Mouse (Mus musculus) lung, postnatal 0 days (tissue): ENCODE measurements around the gene Ccser1. TPM values are rescaled to one million over a fixed set of nuclear protein-coding genes. Genes with fewer than 3 reads are reported as not detected.

Experiments
- ATAC-seq: fragments of 200-750 bp; cut with Nextera tagmentation; 2 replicates; pipeline ENCODE4 v1.8.0; 2017; ENCODE audit warnings: moderate library complexity
- DNase-seq: peaks from one replicate; pipeline ENCODE4 v3.0.0-alpha.2; 2016; ENCODE audit warnings: low spot score
- H3K27ac ChIP-seq: fragments of 300-500 bp; sonication (generic); 2 replicates; pipeline ENCODE4 v1.5.1; 2014; ENCODE audit warnings: antibody characterized with exemption, mild to moderate bottlenecking, low read length, mixed read lengths
- H3K27me3 ChIP-seq: fragments of 300-500 bp; sonication (generic); replicated peaks from 2 replicates; pipeline ENCODE4 v1.6.1; 2014; ENCODE audit warnings: low read length, mixed read lengths; ENCODE audit not compliant: insufficient read depth
- H3K36me3 ChIP-seq: fragments of 300-500 bp; sonication (generic); 2 replicates; pipeline ENCODE4 v1.6.1; 2014; ENCODE audit warnings: low read length, mixed read lengths; ENCODE audit not compliant: insufficient read depth
- H3K4me1 ChIP-seq: fragments of 300-500 bp; sonication (generic); 2 replicates; pipeline ENCODE4 v1.6.1; 2014; ENCODE audit warnings: antibody characterized with exemption, low read depth, low read length, mixed read lengths; ENCODE audit not compliant: insufficient read depth
- H3K4me2 ChIP-seq: fragments of 300-500 bp; sonication (generic); replicated peaks from 2 replicates; pipeline ENCODE4 v1.6.1; 2014; ENCODE audit warnings: low read depth, mild to moderate bottlenecking, low read length, moderate library complexity, mixed read lengths
- H3K4me3 ChIP-seq: fragments of 300-500 bp; sonication (generic); 2 replicates; pipeline ENCODE4 v1.5.1; 2014; ENCODE audit warnings: low read depth, low read length
- H3K9ac ChIP-seq: fragments of 300-500 bp; sonication (generic); replicated peaks from 2 replicates; pipeline ENCODE4 v1.6.1; 2014; ENCODE audit warnings: low read depth, mild to moderate bottlenecking
- H3K9me3 ChIP-seq: fragments of 300-500 bp; sonication (generic); 2 replicates; pipeline ENCODE4 v1.6.1; 2016; ENCODE audit warnings: low read length, mixed read lengths
- CTCF ChIP-seq: IDR thresholded peaks from 2 replicates; pipeline ENCODE4 v1.5.1; 2016; ENCODE audit warnings: antibody characterized with exemption, mild to moderate bottlenecking
- EP300 ChIP-seq: IDR thresholded peaks from 2 replicates; pipeline ENCODE4 v1.6.1; 2016; ENCODE audit warnings: antibody characterized with exemption, mild to moderate bottlenecking, control low read depth
- WGBS: fragments of 180-500 bp; shearing (Covaris S2); extraction: QIAGEN DNeasy Blood & Tissue Kit; methylation state at CpG from one replicate; pipeline ENCODE4 v1.1.7; 2014; 5-methylcytosine and 5-hydroxymethylcytosine counted together
- polyA plus RNA-seq: library from polyadenylated mRNA; unstranded; fragments of >200 nt; fragmentation: Nextera tagmentation; extraction: Ambion mirVana; gene quantifications from 2 replicates; pipeline ENCODE4 v1.2.1, GENCODE M21; 2015

Ccser1 gene
- polyA plus RNA-seq, 1 experiment from 2014 or later: 7.5 TPM

DNA sequence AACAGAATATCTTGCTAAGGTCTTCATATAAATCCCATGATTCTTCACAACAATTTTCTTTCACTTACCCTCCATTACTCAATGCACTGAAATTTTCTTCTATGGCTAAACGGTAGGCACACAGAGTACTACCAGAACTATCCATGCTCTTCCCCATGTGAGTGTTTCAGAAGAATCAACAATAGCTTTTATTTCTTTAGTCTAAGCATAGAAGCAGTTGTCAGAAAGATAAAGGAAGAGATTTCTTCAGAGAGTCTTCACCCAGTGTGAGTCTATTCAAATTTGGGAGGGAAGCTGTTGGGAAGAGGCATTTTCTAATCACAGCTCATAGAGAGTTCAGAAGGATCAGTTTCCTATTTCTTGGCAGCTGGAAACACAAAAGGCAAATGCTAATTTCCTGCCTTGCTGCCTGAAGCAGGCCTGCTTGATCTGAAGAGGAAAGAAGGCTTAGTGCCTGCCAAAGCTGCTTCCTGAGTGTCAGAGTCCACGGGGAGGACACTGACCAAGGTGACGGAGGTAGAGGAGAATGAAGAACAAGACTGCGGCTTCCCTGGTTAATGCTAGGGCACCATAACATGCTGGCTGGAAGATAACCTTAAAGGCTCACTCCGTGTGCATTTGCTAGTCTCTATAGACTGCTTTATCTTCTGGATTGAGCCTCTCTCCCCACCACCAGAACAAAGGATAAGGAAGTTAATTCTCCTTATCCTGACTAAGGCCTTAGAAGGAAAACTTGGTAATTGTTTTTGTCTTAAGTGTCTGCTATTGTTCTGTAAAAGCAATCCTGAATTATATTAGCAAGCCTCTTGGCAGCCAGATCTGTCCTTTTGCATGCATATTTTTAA lies 251.0 kb downstream of the Ccser1 start:
- peaks cover 6% of the 10 kb centered on the region; the same call in 1 of the 2 replicates for H3K4me1 ChIP-seq
- H3K9me3 ChIP-seq: no peaks in the 10 kb centered on the region
- ATAC-seq: peak; percentile 38
- H3K4me2 ChIP-seq: no peak overlapping the region
- H3K36me3 ChIP-seq: no peaks in the 10 kb centered on the region
- 0 out of 2 replicates have a peak overlapping the region, but pooled peaks have one; percentile 3 for H3K27ac ChIP-seq
- no peak overlapping the region for H3K4me3 ChIP-seq
- 23% methylated on average over 5 of the region's 5 CpGs for WGBS
- peak; percentile 27 for DNase-seq
- no peak overlapping the region for H3K9ac ChIP-seq
- TF ChIP-seq EP300 (no peak), CTCF (no peak)
- H3K27me3 ChIP-seq: no peaks in the 10 kb centered on the region

DNA sequence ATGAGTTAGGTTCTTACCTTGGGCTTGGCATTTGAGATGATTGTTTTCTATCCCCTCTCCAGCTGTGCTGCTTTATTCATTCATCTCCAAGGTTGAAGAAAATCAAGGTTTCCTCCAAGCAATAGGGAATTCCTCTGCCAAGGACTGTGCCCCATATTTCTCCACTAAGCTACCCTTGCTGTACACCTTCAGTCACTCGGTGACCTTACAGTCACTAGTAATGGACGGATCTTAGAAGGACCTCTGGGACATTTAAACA lies 251.5 kb downstream of the Ccser1 start:
- no peak for TF ChIP-seq CTCF
- Histone ChIP-seq H3K9me3 (no peaks in the 10 kb centered on the region), H3K4me3 (no peak overlapping the region), H3K9ac (no peak overlapping the region), H3K27ac (no peak overlapping the region), H3K27me3 (no peaks in the 10 kb centered on the region), H3K4me1 (peaks cover 6% of the 10 kb centered on the region; the same call in 1 of the 2 replicates), H3K36me3 (no peaks in the 10 kb centered on the region), H3K4me2 (no peak overlapping the region)
- 77% methylated on average over 2 of the region's 2 CpGs for WGBS
- ATAC-seq: no peak
- no peak for DNase-seq

DNA sequence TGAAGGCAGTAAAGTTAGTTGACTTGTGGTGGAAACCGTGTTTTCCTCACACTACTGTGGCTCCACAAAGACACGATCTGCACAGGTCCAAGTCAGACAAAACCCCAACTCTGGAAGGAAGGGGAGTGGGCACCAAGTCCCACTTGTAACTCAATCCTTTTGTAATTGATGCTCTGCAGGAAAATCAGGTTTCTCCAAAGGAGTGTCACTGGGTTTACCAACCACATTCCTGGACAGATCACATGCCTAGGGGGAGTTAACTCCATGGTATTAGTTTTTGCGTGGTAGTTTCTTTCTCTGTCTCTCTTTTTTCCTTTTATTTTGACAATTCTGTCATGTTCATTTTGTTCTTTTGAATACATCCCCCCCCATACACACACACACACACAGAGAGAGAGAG lies 252.0 kb downstream of the Ccser1 start:
- Histone ChIP-seq H3K4me2 (no peak overlapping the region), H3K4me3 (no peak overlapping the region), H3K9ac (no peak overlapping the region), H3K9me3 (no peaks in the 10 kb centered on the region), H3K27ac (no peak overlapping the region), H3K27me3 (no peaks in the 10 kb centered on the region), H3K4me1 (peaks cover 6% of the 10 kb centered on the region; the same call in 1 of the 2 replicates), H3K36me3 (no peaks in the 10 kb centered on the region)
- TF ChIP-seq CTCF: no peak
- no peak for TF ChIP-seq EP300
- ATAC-seq (no peak), DNase-seq (no peak)
- WGBS: 63% methylated on average over 3 of the region's 3 CpGs

DNA sequence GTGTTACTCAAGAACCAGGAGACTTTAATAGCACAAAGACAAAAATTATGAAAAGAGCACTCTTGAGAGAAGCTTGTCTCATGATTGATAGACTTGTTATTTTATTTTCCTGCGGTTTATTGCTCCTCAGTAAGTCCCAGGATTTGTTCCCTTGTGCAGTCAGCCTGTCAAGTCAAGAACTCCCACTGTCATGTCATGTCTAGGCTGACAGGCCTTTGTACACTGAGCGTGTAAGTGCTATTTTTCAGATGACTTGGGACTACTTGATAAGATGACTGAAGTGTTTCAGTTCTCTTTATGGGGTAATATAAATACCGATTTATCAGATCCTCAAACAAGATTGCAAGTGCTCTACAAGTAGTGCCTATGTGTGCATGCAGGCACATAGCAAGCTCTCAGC lies 252.6 kb downstream of the Ccser1 start:
- TF ChIP-seq EP300 (no peak), CTCF (no peak)
- H3K27me3 ChIP-seq: no peaks in the 10 kb centered on the region
- H3K4me3 ChIP-seq: no peak overlapping the region
- no peak overlapping the region for H3K4me2 ChIP-seq
- H3K4me1 ChIP-seq: peaks cover 6% of the 10 kb centered on the region; the same call in 1 of the 2 replicates
- DNase-seq (no peak), ATAC-seq (no peak)
- no peaks in the 10 kb centered on the region for H3K36me3 ChIP-seq
- no peak overlapping the region for H3K9ac ChIP-seq
- H3K9me3 ChIP-seq: no peaks in the 10 kb centered on the region
- 43% methylated on average over 3 of the region's 3 CpGs for WGBS
- H3K27ac ChIP-seq: no peak overlapping the region

DNA sequence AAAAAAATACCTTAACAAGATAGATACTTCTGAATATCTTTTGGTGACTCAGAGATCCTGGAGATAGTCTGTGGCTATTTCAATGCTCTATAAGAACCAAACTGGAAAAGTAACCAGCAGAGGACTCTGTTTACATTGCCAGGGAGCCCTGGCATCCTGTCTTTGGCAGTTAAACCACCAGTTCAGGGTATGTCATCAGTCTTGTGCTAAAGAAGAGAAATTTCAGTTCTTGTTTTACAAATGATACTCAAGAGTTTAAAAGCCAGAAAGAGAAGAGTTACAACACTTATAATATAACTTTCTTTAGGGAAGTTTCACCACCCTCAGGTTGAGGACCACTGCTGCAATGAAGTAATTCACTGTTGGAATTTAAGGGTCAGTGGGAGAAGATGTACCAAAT lies 258.0 kb downstream of the Ccser1 start:
- Histone ChIP-seq H3K9ac (no peak overlapping the region), H3K27ac (no peak overlapping the region), H3K9me3 (no peaks in the 10 kb centered on the region), H3K36me3 (no peaks in the 10 kb centered on the region), H3K4me3 (no peak overlapping the region), H3K4me1 (no peaks in the 10 kb centered on the region), H3K27me3 (no peaks in the 10 kb centered on the region), H3K4me2 (no peak overlapping the region)
- TF ChIP-seq CTCF: no peak
- no peak for TF ChIP-seq EP300
- ATAC-seq (no peak), DNase-seq (no peak)

DNA sequence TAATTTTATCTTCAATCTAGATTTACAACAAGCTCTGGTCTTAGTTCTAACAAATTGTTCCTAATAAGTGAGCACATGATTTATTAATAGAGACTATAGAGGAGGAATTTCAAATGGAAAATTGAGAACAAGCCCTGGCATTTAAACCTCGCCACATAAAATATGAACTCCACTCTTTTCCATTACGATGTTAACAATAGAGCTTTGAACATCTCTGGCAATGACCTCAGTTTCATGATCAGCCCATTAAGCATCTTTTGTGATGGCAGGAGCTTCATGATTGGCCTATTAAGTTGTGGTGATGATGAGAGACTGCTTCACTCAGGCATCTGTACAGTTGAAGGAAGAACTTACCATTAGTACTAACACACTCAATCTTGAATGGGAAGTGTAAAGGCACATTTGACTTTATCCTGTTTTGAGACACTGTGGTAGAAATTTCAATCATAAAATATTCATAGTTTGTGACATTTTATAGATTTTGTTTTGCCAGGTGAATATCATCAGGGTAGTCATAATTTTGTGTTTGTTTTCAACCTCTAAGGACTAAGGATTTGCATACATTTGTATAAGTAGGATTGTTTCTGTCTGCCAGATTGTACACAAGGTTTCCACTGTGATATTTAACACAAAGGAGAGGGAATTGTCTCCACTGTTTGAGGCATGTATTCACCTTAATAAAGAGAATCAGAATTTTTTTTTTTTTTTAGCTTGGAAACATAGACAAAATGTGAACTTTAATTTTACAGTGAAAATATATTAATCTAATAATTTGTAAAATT lies 291.4 kb downstream of the Ccser1 start:
- no peak overlapping the region for H3K4me3 ChIP-seq
- no peak overlapping the region for H3K4me2 ChIP-seq
- DNase-seq (no peak), ATAC-seq (no peak)
- H3K27ac ChIP-seq: no peak overlapping the region
- no peaks in the 10 kb centered on the region for H3K27me3 ChIP-seq
- H3K9me3 ChIP-seq: no peaks in the 10 kb centered on the region
- no peak overlapping the region for H3K9ac ChIP-seq
- 87% methylated on average over 2 of the region's 2 CpGs for WGBS
- no peaks in the 10 kb centered on the region for H3K4me1 ChIP-seq
- TF ChIP-seq CTCF (no peak), EP300 (no peak)
- H3K36me3 ChIP-seq: no peaks in the 10 kb centered on the region
